Mouse (Mus musculus): ENCODE results near the gene Ofcc1. TPM values are rescaled to one million over a fixed set of nuclear protein-coding genes. Genes with fewer than 3 reads are reported as not detected.

Gene Ofcc1
- polyA plus RNA-seq, 1 experiment from 2014 or later: 0.04 TPM

DNA sequence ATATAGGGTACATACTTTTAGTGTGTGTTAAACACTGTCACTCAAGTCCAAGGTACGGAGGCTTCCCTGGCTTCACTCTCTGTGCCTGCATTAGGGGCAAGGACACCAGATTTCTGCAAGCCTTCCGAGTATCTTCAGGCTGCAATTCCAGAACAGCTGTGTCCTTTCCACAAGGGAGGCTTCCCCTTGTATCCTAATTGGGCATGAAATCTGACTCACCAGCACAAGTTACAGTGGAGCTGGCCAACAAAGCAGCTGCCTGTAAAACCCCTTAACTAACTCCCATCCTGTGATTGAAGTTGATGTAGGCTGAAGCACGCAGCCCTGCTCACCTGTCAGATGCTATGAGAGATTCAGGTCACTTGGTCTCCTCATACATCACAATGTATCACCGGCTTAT is 3.6 kb upstream of the Ofcc1 start:
- Histone ChIP-seq H3K4me3 (ENCODE audit: low read depth, low read length) (no peak overlapping the region), H3K9me3 (ENCODE audit: control insufficient read depth, low read length) (no peaks in the 10 kb centered on the region), H3K9ac (ENCODE audit: low read length) (no peak overlapping the region), H3K4me1 (replicated peaks; ENCODE audit: control insufficient read depth, insufficient read depth) (no peaks in the 10 kb centered on the region), H3K27ac (replicated peaks) (no peak overlapping the region), H3K4me2 (replicated peaks; ENCODE audit: low read depth) (no peak overlapping the region), H3K27me3 (ENCODE audit: control insufficient read depth, insufficient read depth, low read length) (no peaks in the 10 kb centered on the region), H3K36me3 (ENCODE audit: control insufficient read depth, insufficient read depth, low read length) (no peaks in the 10 kb centered on the region)
- 32% methylated on average over 4 of the region's 4 CpGs for WGBS
- TF ChIP-seq EP300 (optimal IDR thresholded peaks at IDR 0.05) (no peak), CTCF (IDR thresholded peaks at IDR 0.05; ENCODE audit: low read depth) (no peak)
- ATAC-seq (ENCODE audit: low FRiP score, low TSS enrichment): no peak
- DNase-seq (ENCODE audit: low spot score): no peak

DNA sequence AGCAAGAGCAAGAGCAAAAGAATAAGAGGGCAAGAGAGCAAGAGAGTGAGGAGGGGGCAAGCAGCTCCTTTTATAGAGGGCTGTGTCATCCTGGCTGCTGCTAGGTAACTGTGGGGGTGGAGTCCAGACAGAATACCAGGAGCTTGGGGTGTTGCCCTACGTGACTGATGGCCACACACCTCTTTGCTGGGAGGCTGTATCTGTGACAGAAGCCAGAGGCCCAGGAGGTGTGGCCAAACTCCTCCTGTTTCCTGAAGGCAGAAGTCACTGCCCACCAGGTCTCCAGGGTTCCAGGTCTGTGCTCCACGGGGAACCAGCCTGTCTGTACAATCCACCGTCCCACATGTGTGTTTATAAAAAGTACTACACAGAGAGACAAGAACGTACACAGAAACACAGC is 558 bp downstream of the Ofcc1 start:
- Histone ChIP-seq H3K9me3 (ENCODE audit: control insufficient read depth, low read length) (no peaks in the 10 kb centered on the region), H3K27me3 (ENCODE audit: control insufficient read depth, insufficient read depth, low read length) (no peaks in the 10 kb centered on the region), H3K9ac (ENCODE audit: low read length) (no peak overlapping the region), H3K4me3 (ENCODE audit: low read depth, low read length) (no peak overlapping the region), H3K4me1 (replicated peaks; ENCODE audit: control insufficient read depth, insufficient read depth) (no peaks in the 10 kb centered on the region), H3K27ac (replicated peaks) (no peak overlapping the region), H3K36me3 (ENCODE audit: control insufficient read depth, insufficient read depth, low read length) (no peaks in the 10 kb centered on the region), H3K4me2 (replicated peaks; ENCODE audit: low read depth) (no peak overlapping the region)
- TF ChIP-seq CTCF (IDR thresholded peaks at IDR 0.05; ENCODE audit: low read depth): no peak
- no peak for TF ChIP-seq EP300 (optimal IDR thresholded peaks at IDR 0.05)
- DNase-seq (ENCODE audit: low spot score) (peak; percentile 15), ATAC-seq (ENCODE audit: low FRiP score, low TSS enrichment) (0 out of 2 replicates have a peak, but pooled peaks have one; percentile 45)
- WGBS: 39% methylated on average over 4 of the region's 4 CpGs

- no peak overlapping the region for H3K4me2 ChIP-seq (replicated peaks; ENCODE audit: low read depth)
- no peaks in the 10 kb centered on the region for H3K36me3 ChIP-seq (ENCODE audit: control insufficient read depth, insufficient read depth, low read length)
- ATAC-seq (ENCODE audit: low FRiP score, low TSS enrichment): no peak
- H3K4me1 ChIP-seq (replicated peaks; ENCODE audit: control insufficient read depth, insufficient read depth): no peaks in the 10 kb centered on the region
- no peaks in the 10 kb centered on the region for H3K27me3 ChIP-seq (ENCODE audit: control insufficient read depth, insufficient read depth, low read length)
- no peak overlapping the region for H3K27ac ChIP-seq (replicated peaks)
- H3K4me3 ChIP-seq (ENCODE audit: low read depth, low read length): no peak overlapping the region
- no peak overlapping the region for H3K9ac ChIP-seq (ENCODE audit: low read length)
- no peak for DNase-seq (ENCODE audit: low spot score)
- WGBS: 81% methylated on average over 2 of the region's 2 CpGs
- TF ChIP-seq CTCF (IDR thresholded peaks at IDR 0.05; ENCODE audit: low read depth): no peak
- no peak for TF ChIP-seq EP300 (optimal IDR thresholded peaks at IDR 0.05)
- no peaks in the 10 kb centered on the region for H3K9me3 ChIP-seq (ENCODE audit: control insufficient read depth, low read length)
Measured at GRCm38 (mm10) chr13:40347045-40347444, 14.2 kb downstream of the Ofcc1 start.

DNA sequence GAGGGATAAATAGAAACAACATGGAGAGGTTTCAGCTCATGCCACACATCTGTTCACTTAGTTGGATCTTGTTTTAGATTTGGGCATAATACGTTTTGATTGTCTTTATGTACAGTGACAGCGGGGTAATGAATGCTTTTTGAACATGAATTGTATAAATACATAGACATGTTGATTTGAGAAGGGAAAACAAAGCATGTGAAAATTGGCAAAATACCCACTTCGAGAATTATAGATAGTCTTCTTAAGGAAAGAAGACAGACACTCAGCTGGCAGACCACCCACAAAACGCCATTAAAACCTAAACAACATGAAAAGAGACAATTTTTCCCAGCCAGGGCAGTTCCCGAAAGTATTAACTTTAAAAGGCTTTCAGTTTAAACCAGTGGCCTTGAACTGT is 37.9 kb downstream of the Ofcc1 start:
- Histone ChIP-seq H3K36me3 (ENCODE audit: control insufficient read depth, insufficient read depth, low read length) (no peaks in the 10 kb centered on the region), H3K9me3 (ENCODE audit: control insufficient read depth, low read length) (no peaks in the 10 kb centered on the region), H3K9ac (ENCODE audit: low read length) (no peak overlapping the region), H3K4me2 (replicated peaks; ENCODE audit: low read depth) (no peak overlapping the region), H3K27me3 (ENCODE audit: control insufficient read depth, insufficient read depth, low read length) (no peaks in the 10 kb centered on the region), H3K4me1 (replicated peaks; ENCODE audit: control insufficient read depth, insufficient read depth) (no peaks in the 10 kb centered on the region), H3K27ac (replicated peaks) (no peak overlapping the region), H3K4me3 (ENCODE audit: low read depth, low read length) (no peak overlapping the region)
- ATAC-seq (ENCODE audit: low FRiP score, low TSS enrichment): no peak
- TF ChIP-seq CTCF (IDR thresholded peaks at IDR 0.05; ENCODE audit: low read depth) (no peak), EP300 (optimal IDR thresholded peaks at IDR 0.05) (no peak)
- no peak for DNase-seq (ENCODE audit: low spot score)
- WGBS: 51% methylated on average over 5 of the region's 5 CpGs

- no peak overlapping the region for H3K4me2 ChIP-seq (replicated peaks; ENCODE audit: low read depth)
- no peaks in the 10 kb centered on the region for H3K9me3 ChIP-seq (ENCODE audit: control insufficient read depth, low read length)
- WGBS: 67% methylated on average over 6 of the region's 6 CpGs
- no peaks in the 10 kb centered on the region for H3K36me3 ChIP-seq (ENCODE audit: control insufficient read depth, insufficient read depth, low read length)
- no peak for DNase-seq (ENCODE audit: low spot score)
- no peaks in the 10 kb centered on the region for H3K27me3 ChIP-seq (ENCODE audit: control insufficient read depth, insufficient read depth, low read length)
- no peak overlapping the region for H3K27ac ChIP-seq (replicated peaks)
- no peaks in the 10 kb centered on the region for H3K4me1 ChIP-seq (replicated peaks; ENCODE audit: control insufficient read depth, insufficient read depth)
- no peak for ATAC-seq (ENCODE audit: low FRiP score, low TSS enrichment)
- H3K9ac ChIP-seq (ENCODE audit: low read length): no peak overlapping the region
- H3K4me3 ChIP-seq (ENCODE audit: low read depth, low read length): no peak overlapping the region
- TF ChIP-seq CTCF (IDR thresholded peaks at IDR 0.05; ENCODE audit: low read depth) (no peak), EP300 (optimal IDR thresholded peaks at IDR 0.05) (no peak)
Measured at GRCm38 (mm10) chr13:40320814-40321525, 40.3 kb downstream of the Ofcc1 start.

- Histone ChIP-seq H3K9me3 (ENCODE audit: control insufficient read depth, low read length) (no peaks in the 10 kb centered on the region), H3K4me2 (replicated peaks; ENCODE audit: low read depth) (no peak overlapping the region), H3K36me3 (ENCODE audit: control insufficient read depth, insufficient read depth, low read length) (no peaks in the 10 kb centered on the region), H3K4me1 (replicated peaks; ENCODE audit: control insufficient read depth, insufficient read depth) (no peaks in the 10 kb centered on the region), H3K27me3 (ENCODE audit: control insufficient read depth, insufficient read depth, low read length) (no peaks in the 10 kb centered on the region), H3K9ac (ENCODE audit: low read length) (no peak overlapping the region), H3K4me3 (ENCODE audit: low read depth, low read length) (no peak overlapping the region), H3K27ac (replicated peaks) (no peak overlapping the region)
- ATAC-seq (ENCODE audit: low FRiP score, low TSS enrichment) (no peak), DNase-seq (ENCODE audit: low spot score) (no peak)
- TF ChIP-seq CTCF (IDR thresholded peaks at IDR 0.05; ENCODE audit: low read depth): no peak
- no peak for TF ChIP-seq EP300 (optimal IDR thresholded peaks at IDR 0.05)
- WGBS: 68% methylated on average over 2 of the region's 2 CpGs
Measured at GRCm38 (mm10) chr13:40317731-40318130, 43.5 kb downstream of the Ofcc1 start.
